Mouse (Mus musculus): ENCODE results near the gene Wnt7a.

Gene Wnt7a

DNA sequence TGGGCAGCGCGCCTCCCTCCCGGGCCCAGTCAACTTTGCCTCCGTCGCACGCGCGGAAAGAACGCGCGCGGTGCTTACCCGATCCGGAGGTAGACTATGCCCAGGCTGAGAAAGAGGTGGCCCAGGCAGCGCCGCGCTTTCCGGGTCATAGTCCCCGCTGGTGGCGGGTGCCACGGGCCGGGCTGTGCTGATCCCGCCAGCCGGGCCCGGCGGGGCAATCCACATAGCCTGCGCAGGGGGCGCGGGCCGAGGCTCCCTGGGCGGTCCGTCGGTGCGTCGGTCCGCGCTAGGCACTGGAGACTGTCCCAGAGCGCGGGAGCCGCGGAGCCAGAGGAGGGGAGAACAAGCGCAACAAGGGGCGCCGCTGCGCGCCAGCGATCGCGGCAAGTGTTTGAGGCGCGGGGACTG lies at the start of gene Wnt7a:
Gene Wnt7a, minus strand, starts transcription at position 403 of the 408 bp plus-strand sequence.
- Histone ChIP-seq H3K4me1 (replicated peaks; ENCODE audit: low read depth, low read length) (peaks cover 28% of the 10 kb centered on the region), H3K4me3 (replicated peaks; ENCODE audit: low read length) (peak within 1 kb of the TSS; percentile 85), H3K36me3 (ENCODE audit: insufficient read depth, low read length) (no peaks in the 10 kb centered on the region), H3K27me3 (ENCODE audit: insufficient read depth, low read length) (peaks cover 92% of the 10 kb centered on the region), H3K9me3 (ENCODE audit: low read length) (peaks cover 3% of the 10 kb centered on the region)
- TF ChIP-seq POU5F1 (IDR thresholded peaks at IDR 0.05; ENCODE audit: borderline replicate concordance, low read length) (no peak), NANOG (IDR thresholded peaks at IDR 0.05; ENCODE audit: borderline replicate concordance, low read length) (no peak)

DNA sequence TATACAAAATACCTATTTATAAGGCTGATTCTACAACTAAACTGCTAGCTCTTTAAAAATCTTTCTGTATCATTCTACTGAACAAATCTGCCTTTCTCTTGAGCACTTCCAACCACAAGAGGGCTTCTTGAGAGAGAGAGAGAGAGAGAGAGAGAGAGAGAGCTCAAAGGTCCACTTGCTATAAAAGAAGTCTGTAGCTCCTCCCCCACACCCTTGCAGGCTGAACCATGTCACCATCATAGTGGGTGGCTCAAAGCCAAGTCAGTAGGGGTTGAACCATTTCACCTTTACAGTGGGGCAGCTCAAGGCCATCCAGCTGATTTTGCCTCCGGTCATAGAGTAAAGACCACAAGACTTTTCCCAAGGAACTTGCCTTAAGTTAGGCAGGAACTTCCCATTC lies 48.3 kb upstream of the Wnt7a start:
- TF ChIP-seq CTCF (conservative IDR thresholded peaks at IDR 0.05; ENCODE audit: low read length), result no peak
- TF ChIP-seq POU5F1 (IDR thresholded peaks at IDR 0.05; ENCODE audit: borderline replicate concordance, low read length), result no peak
- no peak for TF ChIP-seq NANOG (IDR thresholded peaks at IDR 0.05; ENCODE audit: borderline replicate concordance, low read length)
- Histone ChIP-seq H3K27me3 (ENCODE audit: insufficient read depth, low read length) (no peaks in the 10 kb centered on the region), H3K9me3 (ENCODE audit: low read length) (peaks cover 8% of the 10 kb centered on the region; the same call in 1 of the 2 replicates), H3K4me3 (replicated peaks; ENCODE audit: low read length) (no peak overlapping the region), H3K36me3 (ENCODE audit: insufficient read depth, low read length) (peaks cover 19% of the 10 kb centered on the region), H3K4me1 (replicated peaks; ENCODE audit: low read depth, low read length) (peaks cover 10% of the 10 kb centered on the region)

DNA sequence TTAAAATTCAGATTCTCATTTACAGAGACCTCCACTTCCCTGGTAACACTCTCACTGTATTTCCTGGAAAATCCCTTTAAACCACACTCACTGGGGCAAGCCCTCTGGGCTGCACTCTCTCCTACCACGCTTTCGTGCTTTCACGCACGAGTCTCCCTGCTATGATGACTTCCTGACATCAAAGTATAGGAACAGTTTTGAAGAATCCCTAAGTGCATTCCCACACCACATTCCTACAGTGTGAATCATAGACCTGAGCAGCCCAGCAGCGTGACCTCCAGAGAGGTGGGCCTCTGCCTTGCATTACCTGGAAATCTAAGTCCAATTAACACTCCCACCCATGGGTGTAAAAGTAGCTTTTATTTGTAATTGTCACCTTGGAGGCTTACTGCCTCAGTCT lies 43.4 kb upstream of the Wnt7a start:
- Histone ChIP-seq H3K9me3 (ENCODE audit: low read length) (peaks cover 8% of the 10 kb centered on the region; the same call in 1 of the 2 replicates), H3K36me3 (ENCODE audit: insufficient read depth, low read length) (no peaks in the 10 kb centered on the region), H3K4me1 (replicated peaks; ENCODE audit: low read depth, low read length) (no peaks in the 10 kb centered on the region), H3K27me3 (ENCODE audit: insufficient read depth, low read length) (peaks cover 6% of the 10 kb centered on the region; the same call in 1 of the 2 replicates), H3K4me3 (replicated peaks; ENCODE audit: low read length) (no peak overlapping the region)
- TF ChIP-seq CTCF (conservative IDR thresholded peaks at IDR 0.05; ENCODE audit: low read length) (no peak), NANOG (IDR thresholded peaks at IDR 0.05; ENCODE audit: borderline replicate concordance, low read length) (no peak), POU5F1 (IDR thresholded peaks at IDR 0.05; ENCODE audit: borderline replicate concordance, low read length) (no peak)

DNA sequence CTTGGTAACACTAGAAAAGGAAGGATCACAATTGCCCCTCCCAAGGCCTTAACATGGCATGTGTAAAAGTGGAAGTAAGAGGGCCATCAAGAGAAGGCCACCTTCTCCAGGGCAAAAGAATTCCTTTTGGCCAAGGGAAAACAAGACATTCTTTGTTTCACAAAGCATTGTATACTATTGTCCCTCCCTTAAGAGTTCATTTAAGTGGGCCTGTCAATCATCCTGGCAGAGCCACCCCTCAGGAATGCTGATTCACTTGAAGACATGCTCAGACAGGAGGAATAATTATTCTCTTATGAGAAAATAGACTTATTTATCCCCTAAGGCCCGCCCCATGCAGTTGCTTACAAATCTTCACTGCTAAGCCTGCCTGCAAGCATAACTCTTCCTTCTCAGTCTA lies 40.9 kb upstream of the Wnt7a start:
- H3K36me3 ChIP-seq (ENCODE audit: insufficient read depth, low read length), result no peaks in the 10 kb centered on the region
- no peak overlapping the region for H3K4me3 ChIP-seq (replicated peaks; ENCODE audit: low read length)
- H3K27me3 ChIP-seq (ENCODE audit: insufficient read depth, low read length), result peaks cover 8% of the 10 kb centered on the region; the same call in 1 of the 2 replicates
- H3K4me1 ChIP-seq (replicated peaks; ENCODE audit: low read depth, low read length), result no peaks in the 10 kb centered on the region
- H3K9me3 ChIP-seq (ENCODE audit: low read length), result peaks cover 8% of the 10 kb centered on the region; the same call in 1 of the 2 replicates
- TF ChIP-seq NANOG (IDR thresholded peaks at IDR 0.05; ENCODE audit: borderline replicate concordance, low read length) (no peak), CTCF (conservative IDR thresholded peaks at IDR 0.05; ENCODE audit: low read length) (no peak), POU5F1 (IDR thresholded peaks at IDR 0.05; ENCODE audit: borderline replicate concordance, low read length) (no peak)

DNA sequence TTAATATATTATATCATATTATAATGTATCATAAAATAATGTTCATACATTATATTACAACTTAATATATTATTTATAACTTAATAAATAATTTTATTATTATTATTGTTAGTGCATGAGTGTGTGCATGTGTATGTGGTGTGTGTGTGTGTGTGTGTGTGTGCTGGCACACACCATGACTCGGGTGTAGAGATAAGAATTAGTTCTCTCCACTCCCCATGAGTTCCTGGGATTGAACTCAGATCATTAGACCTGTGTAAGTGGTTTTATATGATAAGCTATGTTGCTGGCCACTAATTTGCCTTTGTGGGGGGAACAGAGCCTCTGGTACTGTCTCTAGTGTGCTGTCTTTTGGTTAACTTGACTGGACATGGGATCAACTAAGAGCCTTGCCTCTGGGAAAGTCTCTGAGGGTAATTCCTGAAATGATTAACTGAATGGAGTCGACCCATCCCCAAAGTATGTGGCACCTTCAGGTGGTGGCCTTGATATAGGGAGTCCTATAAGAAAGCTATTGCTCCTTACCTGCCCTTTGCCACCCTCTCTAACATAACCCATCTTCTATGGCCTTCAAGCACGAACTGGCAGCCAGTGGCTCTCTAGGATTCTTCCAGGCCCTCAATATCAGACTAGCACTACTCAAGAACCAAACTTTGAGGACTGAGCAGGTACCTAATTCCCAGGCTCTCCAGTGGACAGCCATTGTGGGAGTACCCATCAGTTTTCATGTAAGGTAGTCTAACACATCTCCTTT lies 38.5 kb upstream of the Wnt7a start:
- H3K4me3 ChIP-seq (replicated peaks; ENCODE audit: low read length), result no peak overlapping the region
- H3K36me3 ChIP-seq (ENCODE audit: insufficient read depth, low read length), result no peaks in the 10 kb centered on the region
- no peak for TF ChIP-seq NANOG (IDR thresholded peaks at IDR 0.05; ENCODE audit: borderline replicate concordance, low read length)
- peaks cover 12% of the 10 kb centered on the region; the same call in 1 of the 2 replicates for H3K27me3 ChIP-seq (ENCODE audit: insufficient read depth, low read length)
- no peaks in the 10 kb centered on the region for H3K4me1 ChIP-seq (replicated peaks; ENCODE audit: low read depth, low read length)
- no peaks in the 10 kb centered on the region for H3K9me3 ChIP-seq (ENCODE audit: low read length)

DNA sequence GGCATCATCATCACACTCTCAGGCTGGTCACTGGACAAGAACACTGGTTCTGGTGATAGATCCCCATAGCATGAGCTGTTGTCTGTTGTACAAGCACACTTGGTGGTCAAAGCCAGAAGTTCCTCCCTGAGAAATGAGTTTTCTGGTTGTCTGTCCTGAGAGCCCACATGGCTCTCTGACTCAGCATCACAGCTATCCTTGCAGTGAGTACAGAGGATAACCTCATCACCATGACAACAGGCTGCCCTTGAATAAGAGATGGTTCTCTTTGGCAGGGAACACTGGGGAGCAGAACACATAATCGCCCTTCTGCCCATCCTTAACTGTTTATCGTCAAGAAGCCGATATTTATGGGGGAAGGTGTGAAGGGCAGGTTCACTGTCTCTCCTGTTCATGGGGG lies 34.2 kb upstream of the Wnt7a start:
- Histone ChIP-seq H3K36me3 (ENCODE audit: insufficient read depth, low read length) (no peaks in the 10 kb centered on the region), H3K9me3 (ENCODE audit: low read length) (no peaks in the 10 kb centered on the region), H3K4me1 (replicated peaks; ENCODE audit: low read depth, low read length) (peaks cover 9% of the 10 kb centered on the region), H3K4me3 (replicated peaks; ENCODE audit: low read length) (no peak overlapping the region), H3K27me3 (ENCODE audit: insufficient read depth, low read length) (peaks cover 12% of the 10 kb centered on the region; the same call in 1 of the 2 replicates)
- TF ChIP-seq POU5F1 (IDR thresholded peaks at IDR 0.05; ENCODE audit: borderline replicate concordance, low read length) (no peak), NANOG (IDR thresholded peaks at IDR 0.05; ENCODE audit: borderline replicate concordance, low read length) (no peak), CTCF (conservative IDR thresholded peaks at IDR 0.05; ENCODE audit: low read length) (no peak)

DNA sequence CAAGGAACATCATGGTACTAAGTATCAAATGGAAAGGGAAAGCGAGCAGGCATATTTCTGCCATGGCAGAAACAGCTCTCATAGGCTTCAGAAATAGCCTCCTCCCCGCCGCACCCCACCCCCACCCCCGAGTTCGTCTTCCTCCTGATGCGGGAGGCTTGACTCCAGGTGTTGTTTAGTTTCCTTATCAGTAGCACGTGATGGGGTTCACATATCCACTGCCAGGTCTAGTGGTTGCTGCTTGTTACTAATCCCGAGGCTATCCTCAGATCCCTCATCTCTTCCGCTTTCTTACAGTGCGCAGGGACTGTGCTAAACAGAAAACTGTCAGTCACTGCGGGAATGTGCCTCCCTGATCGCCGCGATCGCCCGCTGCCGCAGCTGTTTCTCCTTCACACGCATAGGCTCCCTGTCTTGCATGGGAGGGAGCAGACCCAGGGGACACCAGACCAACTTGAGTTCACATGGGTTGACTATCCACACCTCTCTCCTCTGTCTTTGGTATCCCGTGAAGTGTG lies 30.0 kb upstream of the Wnt7a start:
- TF ChIP-seq POU5F1 (IDR thresholded peaks at IDR 0.05; ENCODE audit: borderline replicate concordance, low read length), result no peak
- no peak for TF ChIP-seq NANOG (IDR thresholded peaks at IDR 0.05; ENCODE audit: borderline replicate concordance, low read length)
- TF ChIP-seq CTCF (conservative IDR thresholded peaks at IDR 0.05; ENCODE audit: low read length), result no peak
- Histone ChIP-seq H3K4me1 (replicated peaks; ENCODE audit: low read depth, low read length) (peaks cover 9% of the 10 kb centered on the region), H3K27me3 (ENCODE audit: insufficient read depth, low read length) (peaks cover 6% of the 10 kb centered on the region; the same call in 1 of the 2 replicates), H3K36me3 (ENCODE audit: insufficient read depth, low read length) (no peaks in the 10 kb centered on the region), H3K9me3 (ENCODE audit: low read length) (no peaks in the 10 kb centered on the region), H3K4me3 (replicated peaks; ENCODE audit: low read length) (peak overlapping the region; percentile 87)

DNA sequence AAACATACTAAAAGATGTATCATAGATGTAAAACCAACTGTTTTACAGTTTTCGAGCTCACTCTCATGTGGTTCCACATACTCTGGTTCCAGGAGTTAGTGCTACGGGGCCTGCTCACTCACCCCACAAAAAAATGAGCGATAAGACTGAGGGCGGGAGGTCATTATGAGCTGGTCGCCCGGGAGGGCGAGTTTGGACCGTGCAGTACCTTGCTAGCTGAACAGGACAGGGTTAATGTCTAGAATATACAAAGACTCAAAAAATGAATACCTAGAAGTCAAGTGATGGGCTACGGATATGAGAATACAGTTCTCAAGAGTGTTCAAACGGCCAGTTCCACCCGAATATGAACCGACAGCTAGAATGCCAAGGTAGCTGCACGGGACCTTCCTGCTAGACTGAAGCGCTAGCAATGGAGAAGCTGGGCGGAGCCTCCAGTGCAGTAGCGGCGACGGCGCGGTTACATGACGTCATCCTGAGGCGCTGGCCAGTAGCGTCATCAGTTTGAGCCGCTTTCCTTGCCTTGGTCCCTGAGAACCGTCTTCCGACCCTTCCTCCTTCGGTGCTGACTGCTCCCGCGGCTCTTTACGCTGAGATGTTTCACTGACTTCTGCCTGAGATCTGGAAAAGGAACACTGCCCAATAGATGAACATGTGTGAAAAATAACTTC lies 29.4 kb upstream of the Wnt7a start:
- peaks cover 9% of the 10 kb centered on the region for H3K4me1 ChIP-seq (replicated peaks; ENCODE audit: low read depth, low read length)
- H3K36me3 ChIP-seq (ENCODE audit: insufficient read depth, low read length), result no peaks in the 10 kb centered on the region
- TF ChIP-seq POU5F1 (IDR thresholded peaks at IDR 0.05; ENCODE audit: borderline replicate concordance, low read length), result no peak
- no peak for TF ChIP-seq NANOG (IDR thresholded peaks at IDR 0.05; ENCODE audit: borderline replicate concordance, low read length)
- no peak for TF ChIP-seq CTCF (conservative IDR thresholded peaks at IDR 0.05; ENCODE audit: low read length)
- peak overlapping the region; percentile 87 for H3K4me3 ChIP-seq (replicated peaks; ENCODE audit: low read length)
- H3K27me3 ChIP-seq (ENCODE audit: insufficient read depth, low read length), result peaks cover 6% of the 10 kb centered on the region; the same call in 1 of the 2 replicates
- H3K9me3 ChIP-seq (ENCODE audit: low read length), result no peaks in the 10 kb centered on the region
